Mouse (Mus musculus): ENCODE data around the gene Igf1r. TPM values are rescaled to one million over a fixed set of nuclear protein-coding genes. Genes with fewer than 3 reads are reported as not detected.

Igf1r gene
- polyA plus RNA-seq, 1 experiment from 2014 or later: 10.2 TPM

- H3K4me2 ChIP-seq: no peak overlapping the region
- no peaks in the 10 kb centered on the region for H3K4me1 ChIP-seq (replicated peaks; ENCODE audit: control insufficient read depth, insufficient read depth, low read length)
- H3K4me3 ChIP-seq (ENCODE audit: low read depth, low read length): no peak overlapping the region
- H3K27me3 ChIP-seq (replicated peaks; ENCODE audit: control insufficient read depth, insufficient read depth, low read length): no peaks in the 10 kb centered on the region
- peaks cover 48% of the 10 kb centered on the region for H3K36me3 ChIP-seq (ENCODE audit: control insufficient read depth, insufficient read depth, low read length)
- DNase-seq (ENCODE audit: low spot score): no peak
- no peak overlapping the region for H3K27ac ChIP-seq (ENCODE audit: low read depth, low read length)
- WGBS: 78% methylated on average over 6 of the region's 6 CpGs
- no peaks in the 10 kb centered on the region for H3K9me3 ChIP-seq (ENCODE audit: control insufficient read depth, low read length)
- no peak for ATAC-seq (replicated peaks; ENCODE audit: low FRiP score)
- no peak overlapping the region for H3K9ac ChIP-seq (ENCODE audit: low read depth, low read length)
These were observed 256.4 kb downstream of the Igf1r start for GRCm38 (mm10) chr7:68209039-68209438.

GRCm38 (mm10) chr7:68210417-68210816 lies 257.8 kb downstream of the Igf1r start:
- H3K4me2 ChIP-seq: no peak overlapping the region
- WGBS: 84% methylated on average over 4 of the region's 4 CpGs
- H3K27ac ChIP-seq (ENCODE audit: low read depth, low read length): no peak overlapping the region
- no peaks in the 10 kb centered on the region for H3K4me1 ChIP-seq (replicated peaks; ENCODE audit: control insufficient read depth, insufficient read depth, low read length)
- DNase-seq (ENCODE audit: low spot score): no peak
- no peak overlapping the region for H3K9ac ChIP-seq (ENCODE audit: low read depth, low read length)
- ATAC-seq (replicated peaks; ENCODE audit: low FRiP score): no peak
- no peaks in the 10 kb centered on the region for H3K9me3 ChIP-seq (ENCODE audit: control insufficient read depth, low read length)
- no peak overlapping the region for H3K4me3 ChIP-seq (ENCODE audit: low read depth, low read length)
- no peaks in the 10 kb centered on the region for H3K27me3 ChIP-seq (replicated peaks; ENCODE audit: control insufficient read depth, insufficient read depth, low read length)
- H3K36me3 ChIP-seq (ENCODE audit: control insufficient read depth, insufficient read depth, low read length): peaks cover 43% of the 10 kb centered on the region

DNA sequence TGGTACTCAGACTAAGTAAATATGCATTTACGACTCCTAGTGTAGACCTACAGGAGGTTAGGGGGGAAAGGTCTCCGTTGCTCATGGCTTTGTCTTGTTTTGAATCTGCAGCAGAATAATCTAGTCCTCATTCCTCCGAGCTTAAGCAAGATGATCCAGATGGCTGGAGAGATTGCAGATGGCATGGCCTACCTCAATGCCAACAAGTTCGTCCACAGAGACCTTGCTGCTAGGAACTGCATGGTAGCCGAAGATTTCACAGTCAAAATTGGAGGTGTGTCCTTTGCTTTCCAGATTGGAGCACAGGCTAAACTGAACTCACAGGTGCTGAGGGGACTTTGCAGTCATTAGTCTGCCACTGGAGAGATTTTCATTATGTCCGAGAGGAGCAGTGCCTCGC lies 259.3 kb downstream of the Igf1r start:
- Histone ChIP-seq H3K4me1 (replicated peaks; ENCODE audit: control insufficient read depth, insufficient read depth, low read length) (no peaks in the 10 kb centered on the region), H3K4me2 (no peak overlapping the region), H3K36me3 (ENCODE audit: control insufficient read depth, insufficient read depth, low read length) (peaks cover 46% of the 10 kb centered on the region), H3K9ac (ENCODE audit: low read depth, low read length) (no peak overlapping the region), H3K9me3 (ENCODE audit: control insufficient read depth, low read length) (no peaks in the 10 kb centered on the region), H3K27ac (ENCODE audit: low read depth, low read length) (no peak overlapping the region), H3K27me3 (replicated peaks; ENCODE audit: control insufficient read depth, insufficient read depth, low read length) (no peaks in the 10 kb centered on the region), H3K4me3 (ENCODE audit: low read depth, low read length) (no peak overlapping the region)
- no peak for ATAC-seq (replicated peaks; ENCODE audit: low FRiP score)
- DNase-seq (ENCODE audit: low spot score): no peak
- 87% methylated on average over 7 of the region's 7 CpGs for whole genome bisulfite sequencing

GRCm38 (mm10) chr7:68213842-68214241 lies 261.2 kb downstream of the Igf1r start:
- Histone ChIP-seq H3K4me3 (ENCODE audit: low read depth, low read length) (no peak overlapping the region), H3K36me3 (ENCODE audit: control insufficient read depth, insufficient read depth, low read length) (peaks cover 42% of the 10 kb centered on the region), H3K4me1 (replicated peaks; ENCODE audit: control insufficient read depth, insufficient read depth, low read length) (no peaks in the 10 kb centered on the region), H3K27me3 (replicated peaks; ENCODE audit: control insufficient read depth, insufficient read depth, low read length) (no peaks in the 10 kb centered on the region), H3K9me3 (ENCODE audit: control insufficient read depth, low read length) (no peaks in the 10 kb centered on the region), H3K27ac (ENCODE audit: low read depth, low read length) (no peak overlapping the region), H3K4me2 (no peak overlapping the region), H3K9ac (ENCODE audit: low read depth, low read length) (no peak overlapping the region)
- DNase-seq (ENCODE audit: low spot score) (no peak), ATAC-seq (replicated peaks; ENCODE audit: low FRiP score) (no peak)
- WGBS: 81% methylated on average over 5 of the region's 5 CpGs

DNA sequence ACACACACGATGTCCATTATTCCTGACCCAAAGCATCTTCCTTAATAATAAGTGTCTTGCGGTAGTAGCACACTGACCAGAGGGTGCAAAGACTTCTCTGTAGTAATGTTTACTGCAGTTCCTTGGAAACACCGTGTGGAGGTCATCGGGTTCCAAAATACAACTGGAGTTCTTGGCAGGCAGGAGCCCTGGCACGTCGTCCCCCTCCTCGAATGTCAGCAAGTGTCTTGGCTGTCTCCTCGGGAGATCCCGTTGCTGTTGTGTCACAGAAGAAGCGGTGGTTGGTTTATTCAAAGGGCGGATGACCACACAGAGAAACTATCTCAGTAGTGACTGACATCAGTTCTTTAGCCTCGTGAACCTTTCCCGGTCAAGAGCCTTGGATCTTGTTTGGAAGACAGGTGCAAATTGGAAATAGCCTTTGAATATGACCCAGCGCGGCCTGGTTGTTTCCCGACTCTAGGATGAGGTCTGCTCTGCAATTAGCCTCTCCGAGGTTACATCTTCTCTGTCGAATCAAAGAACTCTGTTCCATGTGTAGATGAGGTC lies 263.0 kb downstream of the Igf1r start:
- Histone ChIP-seq H3K4me1 (replicated peaks; ENCODE audit: control insufficient read depth, insufficient read depth, low read length) (no peaks in the 10 kb centered on the region), H3K9me3 (ENCODE audit: control insufficient read depth, low read length) (no peaks in the 10 kb centered on the region), H3K9ac (ENCODE audit: low read depth, low read length) (no peak overlapping the region), H3K4me3 (ENCODE audit: low read depth, low read length) (no peak overlapping the region), H3K27ac (ENCODE audit: low read depth, low read length) (no peak overlapping the region), H3K4me2 (no peak overlapping the region), H3K27me3 (replicated peaks; ENCODE audit: control insufficient read depth, insufficient read depth, low read length) (no peaks in the 10 kb centered on the region), H3K36me3 (ENCODE audit: control insufficient read depth, insufficient read depth, low read length) (peaks cover 34% of the 10 kb centered on the region)
- DNase-seq (ENCODE audit: low spot score) (no peak), ATAC-seq (replicated peaks; ENCODE audit: low FRiP score) (no peak)
- 87% methylated on average over 18 of the region's 18 CpGs for WGBS

DNA sequence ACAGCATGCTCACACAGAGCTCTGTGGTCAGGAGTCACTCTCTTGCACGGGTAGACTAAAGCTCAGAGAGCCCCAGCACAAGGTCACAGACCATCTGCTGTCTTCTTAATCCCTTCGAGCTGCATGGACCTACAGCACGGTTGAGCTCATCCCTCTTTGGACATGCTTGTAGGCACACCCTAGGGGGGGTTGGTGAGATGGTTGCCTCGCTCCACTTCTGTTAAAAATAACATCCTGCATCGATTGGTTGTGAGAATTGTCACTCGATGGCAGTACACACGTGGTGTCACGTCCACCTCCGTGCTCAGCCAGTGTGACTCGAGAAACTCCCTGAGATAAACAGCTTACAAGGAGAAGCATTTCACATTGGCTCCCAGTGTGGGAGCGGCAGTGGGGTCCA lies 266.3 kb downstream of the Igf1r start:
- Histone ChIP-seq H3K9ac (ENCODE audit: low read depth, low read length) (no peak overlapping the region), H3K27me3 (replicated peaks; ENCODE audit: control insufficient read depth, insufficient read depth, low read length) (no peaks in the 10 kb centered on the region), H3K9me3 (ENCODE audit: control insufficient read depth, low read length) (no peaks in the 10 kb centered on the region), H3K4me3 (ENCODE audit: low read depth, low read length) (no peak overlapping the region), H3K27ac (ENCODE audit: low read depth, low read length) (no peak overlapping the region), H3K36me3 (ENCODE audit: control insufficient read depth, insufficient read depth, low read length) (peaks cover 31% of the 10 kb centered on the region), H3K4me1 (replicated peaks; ENCODE audit: control insufficient read depth, insufficient read depth, low read length) (no peaks in the 10 kb centered on the region), H3K4me2 (no peak overlapping the region)
- DNase-seq (ENCODE audit: low spot score) (no peak), ATAC-seq (replicated peaks; ENCODE audit: low FRiP score) (no peak)
- 91% methylated on average over 11 of the region's 11 CpGs for WGBS

DNA sequence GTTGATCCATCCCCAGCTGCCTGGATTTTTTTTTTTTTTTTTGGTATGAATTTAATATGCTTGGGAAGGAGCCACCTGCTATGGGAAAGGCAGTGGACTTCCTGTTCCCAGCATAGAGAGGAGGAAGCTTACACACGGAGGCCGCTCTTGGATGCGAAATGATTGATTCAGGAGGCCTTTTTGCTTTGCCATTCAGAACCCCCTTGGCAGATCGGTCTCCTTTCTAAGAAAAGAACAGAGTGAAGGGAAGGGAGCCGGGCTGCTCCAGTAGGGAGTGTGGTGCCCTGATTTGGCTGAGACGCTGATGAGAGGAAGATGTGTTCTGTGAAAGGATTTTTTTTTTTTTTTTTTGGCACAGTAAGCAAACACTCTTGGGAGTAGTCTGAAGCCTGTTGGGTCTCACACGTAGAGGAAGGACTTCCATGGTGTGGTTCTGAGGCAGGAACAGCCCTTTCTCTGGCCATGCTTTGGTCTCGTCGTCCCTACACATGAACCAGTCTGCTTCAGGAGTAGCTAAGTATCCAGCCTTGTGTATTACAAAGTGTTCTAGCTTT lies 269.1 kb downstream of the Igf1r start:
- Histone ChIP-seq H3K4me1 (replicated peaks; ENCODE audit: control insufficient read depth, insufficient read depth, low read length) (no peaks in the 10 kb centered on the region), H3K4me3 (ENCODE audit: low read depth, low read length) (no peak overlapping the region), H3K27ac (ENCODE audit: low read depth, low read length) (no peak overlapping the region), H3K9me3 (ENCODE audit: control insufficient read depth, low read length) (no peaks in the 10 kb centered on the region), H3K4me2 (no peak overlapping the region), H3K27me3 (replicated peaks; ENCODE audit: control insufficient read depth, insufficient read depth, low read length) (no peaks in the 10 kb centered on the region), H3K9ac (ENCODE audit: low read depth, low read length) (no peak overlapping the region), H3K36me3 (ENCODE audit: control insufficient read depth, insufficient read depth, low read length) (peaks cover 28% of the 10 kb centered on the region)
- WGBS: 90% methylated on average over 9 of the region's 9 CpGs
- no peak for ATAC-seq (replicated peaks; ENCODE audit: low FRiP score)
- DNase-seq (ENCODE audit: low spot score): no peak

- H3K4me1 ChIP-seq (replicated peaks; ENCODE audit: control insufficient read depth, insufficient read depth, low read length): 0 out of 2 replicates have a peak, but pooled peaks cover 3% of the 10 kb centered on the region
- 74% methylated on average over 13 of the region's 13 CpGs for WGBS
- no peak overlapping the region for H3K4me2 ChIP-seq
- DNase-seq (ENCODE audit: low spot score) (no peak), ATAC-seq (replicated peaks; ENCODE audit: low FRiP score) (no peak)
- H3K9ac ChIP-seq (ENCODE audit: low read depth, low read length): no peak overlapping the region
- H3K4me3 ChIP-seq (ENCODE audit: low read depth, low read length): no peak overlapping the region
- no peaks in the 10 kb centered on the region for H3K27me3 ChIP-seq (replicated peaks; ENCODE audit: control insufficient read depth, insufficient read depth, low read length)
- H3K36me3 ChIP-seq (ENCODE audit: control insufficient read depth, insufficient read depth, low read length): peaks cover 26% of the 10 kb centered on the region
- no peak overlapping the region for H3K27ac ChIP-seq (ENCODE audit: low read depth, low read length)
- H3K9me3 ChIP-seq (ENCODE audit: control insufficient read depth, low read length): no peaks in the 10 kb centered on the region
These were observed 270.8 kb downstream of the Igf1r start for GRCm38 (mm10) chr7:68223356-68223808.

DNA sequence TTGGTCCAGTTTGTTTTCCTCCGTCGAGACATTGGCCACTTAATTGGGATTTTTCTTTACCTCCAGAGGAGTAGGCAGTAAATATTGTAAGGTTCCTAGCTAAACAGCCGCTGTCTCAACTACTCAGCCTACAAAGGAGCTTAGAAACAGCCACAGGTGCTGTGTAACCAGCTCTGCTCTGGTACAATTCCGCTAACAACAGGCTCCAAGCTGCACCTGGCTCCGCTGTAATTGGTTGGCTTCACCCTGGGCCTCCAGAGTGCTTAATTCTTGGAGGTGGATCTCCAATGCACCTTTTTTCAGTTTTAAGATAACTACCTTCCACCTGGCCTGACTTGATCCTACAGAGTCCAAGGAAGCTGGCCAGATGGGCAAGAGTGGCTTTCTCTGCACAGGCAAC lies 271.4 kb downstream of the Igf1r start:
- no peaks in the 10 kb centered on the region for H3K9me3 ChIP-seq (ENCODE audit: control insufficient read depth, low read length)
- H3K9ac ChIP-seq (ENCODE audit: low read depth, low read length): no peak overlapping the region
- no peak overlapping the region for H3K27ac ChIP-seq (ENCODE audit: low read depth, low read length)
- no peak overlapping the region for H3K4me2 ChIP-seq
- H3K4me1 ChIP-seq (replicated peaks; ENCODE audit: control insufficient read depth, insufficient read depth, low read length): 0 out of 2 replicates have a peak, but pooled peaks cover 5% of the 10 kb centered on the region
- WGBS: 89% methylated on average over 5 of the region's 5 CpGs
- no peaks in the 10 kb centered on the region for H3K27me3 ChIP-seq (replicated peaks; ENCODE audit: control insufficient read depth, insufficient read depth, low read length)
- no peak for ATAC-seq (replicated peaks; ENCODE audit: low FRiP score)
- H3K36me3 ChIP-seq (ENCODE audit: control insufficient read depth, insufficient read depth, low read length): peaks cover 19% of the 10 kb centered on the region
- no peak for DNase-seq (ENCODE audit: low spot score)
- H3K4me3 ChIP-seq (ENCODE audit: low read depth, low read length): no peak overlapping the region

Data from liver, embryonic 11.5 days (tissue).